Mouse (Mus musculus): ENCODE measurements around the gene Vmn1r5. TPM values are rescaled to one million over a fixed set of nuclear protein-coding genes. Genes with fewer than 3 reads are reported as not detected.
"Not testable (repeated sequence)": the region's sequence is repeated elsewhere in the genome, so short reads cannot be mapped to it uniquely, and the experiment has no call there.

Vmn1r5 gene
- polyA plus RNA-seq (2016; fragmentation: Nextera tagmentation; extraction: Ambion mirVana) = not detected in 2 replicates

DNA sequence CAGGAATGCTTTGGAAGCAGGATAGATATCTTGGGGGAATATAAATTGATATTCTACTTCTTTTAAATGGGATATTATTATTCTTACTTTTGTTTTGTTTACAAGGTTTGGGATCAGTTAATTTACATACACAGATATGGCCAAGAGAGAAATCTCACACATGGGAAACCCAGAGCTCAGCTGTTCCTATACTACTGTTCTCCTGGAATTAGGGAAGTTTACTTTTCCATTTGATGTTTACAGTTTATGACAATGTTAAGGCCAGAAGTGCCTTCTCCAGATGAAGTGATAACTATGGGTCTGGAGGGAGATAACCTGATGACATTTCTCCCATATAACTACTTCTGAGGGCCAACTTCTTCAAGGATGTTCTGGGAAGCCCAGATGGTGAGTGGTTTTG is at the start of gene Vmn1r5:
TSS of gene Vmn1r5 (plus strand) at position 301 of the 400 bp plus-strand sequence.
- Histone ChIP-seq H3K4me3 (no peak within 1 kb of the TSS), H3K4me1 (no peaks in the 10 kb centered on the region), H3K9me3 (replicated peaks) (no peaks in the 10 kb centered on the region), H3K27ac (replicated peaks) (no peak within 1 kb of the TSS), H3K27me3 (ENCODE audit: low read depth, poor library complexity, severe bottlenecking) (no peaks in the 10 kb centered on the region), H3K36me3 (no peaks in the 10 kb centered on the region)
- no peak for DNase-seq (ENCODE audit: low spot score)

DNA sequence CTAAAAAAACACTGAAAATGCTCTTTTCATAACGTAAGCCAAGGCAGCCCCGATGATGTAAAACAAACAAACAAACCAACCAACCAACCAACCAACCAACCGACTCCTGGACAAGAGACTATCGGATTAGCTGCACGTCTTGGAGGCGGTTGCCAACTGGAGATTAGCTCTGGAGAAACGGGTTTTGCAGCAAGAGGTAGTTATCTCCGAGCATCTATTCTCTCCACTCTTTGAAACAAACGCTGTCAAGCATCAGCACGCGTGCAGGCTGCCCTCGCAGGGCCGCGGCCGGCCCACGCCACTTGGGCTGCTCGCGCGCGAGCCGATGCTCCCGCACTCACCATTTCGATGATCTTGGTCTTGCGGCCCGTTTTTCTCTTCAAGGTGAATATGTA is 46.7 kb upstream of the Vmn1r5 start:
- H3K36me3 ChIP-seq = no peaks in the 10 kb centered on the region
- H3K4me1 ChIP-seq = peaks cover 15% of the 10 kb centered on the region
- H3K27me3 ChIP-seq (ENCODE audit: low read depth, poor library complexity, severe bottlenecking) = no peaks in the 10 kb centered on the region
- under 1% methylated on average over 25 of the region's 25 CpGs for WGBS
- DNase-seq (ENCODE audit: low spot score) = no peak
- H3K9me3 ChIP-seq (replicated peaks) = no peaks in the 10 kb centered on the region
- H3K27ac ChIP-seq (replicated peaks) = peak overlapping the region; percentile 90
- peak overlapping the region; percentile 73 for H3K4me3 ChIP-seq

DNA sequence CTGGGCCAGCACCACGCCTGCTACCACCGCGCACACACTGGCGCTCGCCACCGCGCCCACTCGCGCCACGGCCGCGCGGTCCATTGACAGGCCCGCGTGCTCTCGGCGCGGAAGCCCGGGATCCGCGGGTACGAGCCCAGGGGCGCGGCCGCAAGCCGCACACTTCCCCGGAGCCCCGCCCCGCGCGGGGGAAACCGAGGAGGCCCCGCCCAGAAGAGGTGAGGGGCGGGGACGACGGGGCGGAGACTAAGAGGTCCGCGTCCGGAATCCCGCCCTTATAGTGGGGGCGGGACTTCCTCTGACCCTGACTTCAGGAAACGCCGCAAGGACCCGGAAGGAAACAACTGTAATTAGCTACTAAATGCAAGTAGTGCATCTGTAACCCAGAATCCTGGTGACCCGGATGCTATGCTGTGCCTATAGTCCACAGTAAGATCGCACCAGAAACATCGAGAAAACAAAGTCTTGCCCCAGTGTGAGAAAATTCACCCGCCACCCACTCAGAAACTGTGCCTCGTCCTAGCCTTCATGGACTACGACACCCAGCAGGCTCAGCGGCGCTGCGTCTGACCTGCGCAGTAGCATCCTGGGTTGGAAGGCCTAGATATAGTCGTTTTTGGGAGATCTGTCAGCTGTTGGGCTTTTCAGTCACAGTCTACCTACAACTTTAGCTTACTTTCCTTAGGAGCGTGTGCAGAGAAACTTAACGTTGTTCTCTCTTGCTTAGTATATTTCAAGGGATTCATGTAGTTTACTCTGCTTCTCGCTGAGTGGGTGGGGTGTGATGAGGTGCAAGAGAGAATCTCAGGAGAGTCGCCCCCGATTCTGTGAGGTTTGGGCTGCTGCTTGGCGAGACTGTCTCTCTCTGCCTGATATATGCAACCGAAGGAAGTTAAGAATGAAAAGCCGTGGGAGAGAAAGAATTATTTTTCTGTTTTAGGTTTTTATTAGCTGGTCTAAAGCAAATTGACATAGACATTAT is 46.1 kb upstream of the Vmn1r5 start, which contains the start of the genes Nt5c3 and Vmn1r4:
TSS of gene Nt5c3 (minus strand) at position 207 of the 982 bp plus-strand sequence.
TSS of gene Vmn1r4 (plus strand) at position 290 of the 982 bp plus-strand sequence.
- H3K9me3 ChIP-seq (replicated peaks) = no peaks in the 10 kb centered on the region
- peaks cover 15% of the 10 kb centered on the region for H3K4me1 ChIP-seq
- 4% methylated on average over 64 of the region's 64 CpGs for WGBS
- DNase-seq (ENCODE audit: low spot score) = peak; percentile 92
- peak within 1 kb of the TSS; percentile 90 for H3K27ac ChIP-seq (replicated peaks)
- H3K36me3 ChIP-seq = no peaks in the 10 kb centered on the region
- H3K27me3 ChIP-seq (ENCODE audit: low read depth, poor library complexity, severe bottlenecking) = no peaks in the 10 kb centered on the region
- H3K4me3 ChIP-seq = peak within 1 kb of the TSS; percentile 73

DNA sequence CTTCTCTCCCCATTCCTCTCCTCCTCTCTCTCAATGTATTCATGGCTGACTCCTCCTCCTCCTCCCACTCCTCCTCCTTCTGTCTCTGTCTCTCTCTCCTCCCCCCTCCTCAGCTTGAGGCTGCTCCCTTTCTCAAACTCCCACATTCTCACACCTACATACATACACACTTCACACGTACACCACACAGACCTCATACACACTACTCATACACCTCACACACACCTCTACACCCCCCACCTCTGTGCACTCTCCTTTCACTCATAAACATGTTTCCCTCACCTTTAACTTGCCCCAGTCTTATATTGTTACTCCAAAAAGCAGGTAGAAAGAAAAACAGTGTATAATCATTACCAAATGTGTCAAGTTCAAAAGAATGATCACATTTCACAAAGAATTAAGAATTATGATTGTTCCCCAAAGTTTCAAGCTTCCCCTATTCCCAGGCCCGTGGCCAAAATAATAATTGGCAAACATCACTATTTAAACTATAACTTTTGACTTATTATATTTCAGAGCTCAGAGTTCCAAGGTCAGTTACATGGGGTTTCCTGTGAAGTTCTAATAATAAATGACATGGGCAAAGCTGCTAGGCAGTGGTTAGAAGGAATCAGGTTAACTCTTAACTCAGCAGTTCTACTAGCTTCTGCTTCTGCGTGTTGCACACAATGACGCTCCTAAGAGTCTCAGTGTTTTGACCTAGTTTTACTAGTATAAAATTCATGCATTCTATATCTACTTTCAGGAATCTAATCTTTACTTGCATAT is 38.2 kb upstream of the Vmn1r5 start:
- 0 out of 2 replicates have a peak, but pooled peaks cover 6% of the 10 kb centered on the region for H3K9me3 ChIP-seq (replicated peaks)
- no peak for DNase-seq (ENCODE audit: low spot score)
- no peak overlapping the region for H3K4me3 ChIP-seq
- no peak overlapping the region for H3K27ac ChIP-seq (replicated peaks)
- WGBS = 76% methylated on average over 4 of the region's 4 CpGs
- no peaks in the 10 kb centered on the region for H3K36me3 ChIP-seq
- no peaks in the 10 kb centered on the region for H3K27me3 ChIP-seq (ENCODE audit: low read depth, poor library complexity, severe bottlenecking)
- no peaks in the 10 kb centered on the region for H3K4me1 ChIP-seq

GRCm38 (mm10) chr6:56932464-56932863 is 37.6 kb upstream of the Vmn1r5 start:
- no peak for DNase-seq (ENCODE audit: low spot score)
- Histone ChIP-seq H3K27ac (replicated peaks) (no peak overlapping the region), H3K4me1 (no peaks in the 10 kb centered on the region), H3K27me3 (ENCODE audit: low read depth, poor library complexity, severe bottlenecking) (no peaks in the 10 kb centered on the region), H3K9me3 (replicated peaks) (0 out of 2 replicates have a peak, but pooled peaks cover 6% of the 10 kb centered on the region), H3K36me3 (no peaks in the 10 kb centered on the region), H3K4me3 (no peak overlapping the region)
- 71% methylated on average over 2 of the region's 2 CpGs for WGBS

GRCm38 (mm10) chr6:56934366-56934765 is 35.7 kb upstream of the Vmn1r5 start:
- Histone ChIP-seq H3K27me3 (ENCODE audit: low read depth, poor library complexity, severe bottlenecking) (no peaks in the 10 kb centered on the region), H3K27ac (replicated peaks) (no peak overlapping the region), H3K4me3 (no peak overlapping the region), H3K4me1 (no peaks in the 10 kb centered on the region), H3K9me3 (replicated peaks) (0 out of 2 replicates have a peak, but pooled peaks cover 6% of the 10 kb centered on the region), H3K36me3 (no peaks in the 10 kb centered on the region)
- no peak for DNase-seq (ENCODE audit: low spot score)
- 90% methylated on average over 4 of the region's 4 CpGs for WGBS

GRCm38 (mm10) chr6:56956436-56956835 is 13.6 kb upstream of the Vmn1r5 start:
- H3K27ac ChIP-seq (replicated peaks) = no peak overlapping the region
- H3K27me3 ChIP-seq (ENCODE audit: low read depth, poor library complexity, severe bottlenecking) = no peaks in the 10 kb centered on the region
- no peaks in the 10 kb centered on the region for H3K36me3 ChIP-seq
- WGBS = 89% methylated on average over 5 of the region's 5 CpGs
- H3K4me1 ChIP-seq = no peaks in the 10 kb centered on the region
- H3K4me3 ChIP-seq = no peak overlapping the region
- H3K9me3 ChIP-seq (replicated peaks) = no peaks in the 10 kb centered on the region
- no peak for DNase-seq (ENCODE audit: low spot score)

GRCm38 (mm10) chr6:56996943-56997342 is 26.9 kb downstream of the Vmn1r5 start, which contains the start of gene Vmn1r6:
Vmn1r6 (plus strand) TSS chr6:56997243.
- Histone ChIP-seq H3K4me3 (no peak within 1 kb of the TSS), H3K27me3 (ENCODE audit: low read depth, poor library complexity, severe bottlenecking) (no peaks in the 10 kb centered on the region), H3K36me3 (no peaks in the 10 kb centered on the region), H3K4me1 (no peaks in the 10 kb centered on the region), H3K9me3 (replicated peaks) (no peaks in the 10 kb centered on the region), H3K27ac (replicated peaks) (no peak within 1 kb of the TSS)
- no peak for DNase-seq (ENCODE audit: low spot score)
- WGBS = 88% methylated on average over 2 of the region's 2 CpGs

DNA sequence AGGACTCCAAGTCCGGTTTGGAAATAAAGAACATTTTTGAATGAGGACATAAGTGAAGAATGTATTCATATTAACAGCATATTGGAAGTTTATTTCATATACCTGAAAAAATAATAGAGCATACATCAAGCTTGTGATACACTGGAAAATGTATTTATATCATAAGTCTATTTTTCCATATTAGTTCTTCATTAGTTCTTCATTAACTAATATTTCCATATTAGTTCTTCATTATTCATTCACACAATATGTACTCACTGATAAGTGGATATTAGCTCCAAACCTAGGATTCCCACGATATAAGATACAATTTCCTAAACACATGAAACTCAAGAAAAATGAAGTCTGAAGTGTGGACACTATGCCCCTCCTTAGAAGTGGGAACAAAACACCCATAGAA is 55.2 kb downstream of the Vmn1r5 start, which contains the start of gene Vmn1r7:
TSS of gene Vmn1r7 (minus strand) at position 101 of the 400 bp plus-strand sequence.
- not testable (repeated sequence) for H3K27ac ChIP-seq (replicated peaks); H3K4me3 ChIP-seq; DNase-seq (ENCODE audit: low spot score); H3K4me1 ChIP-seq; H3K36me3 ChIP-seq; H3K9me3 ChIP-seq (replicated peaks); H3K27me3 ChIP-seq (ENCODE audit: low read depth, poor library complexity, severe bottlenecking)
- WGBS = 84% methylated on average over 2 of the region's 2 CpGs

GRCm38 (mm10) chr6:57031984-57032383 is 61.9 kb downstream of the Vmn1r5 start, which contains the start of gene Vmn1r8:
Vmn1r8 (plus strand) TSS chr6:57032284.
- Histone ChIP-seq H3K27ac (replicated peaks) (no peak within 1 kb of the TSS), H3K9me3 (replicated peaks) (no peaks in the 10 kb centered on the region), H3K27me3 (ENCODE audit: low read depth, poor library complexity, severe bottlenecking) (no peaks in the 10 kb centered on the region), H3K36me3 (no peaks in the 10 kb centered on the region), H3K4me1 (no peaks in the 10 kb centered on the region), H3K4me3 (no peak within 1 kb of the TSS)
- DNase-seq (ENCODE audit: low spot score) = no peak

- no peaks in the 10 kb centered on the region for H3K9me3 ChIP-seq (replicated peaks)
- no peaks in the 10 kb centered on the region for H3K27me3 ChIP-seq (ENCODE audit: low read depth, poor library complexity, severe bottlenecking)
- H3K4me3 ChIP-seq = no peak overlapping the region
- no peak for DNase-seq (ENCODE audit: low spot score)
- no peak overlapping the region for H3K27ac ChIP-seq (replicated peaks)
- WGBS = 84% methylated on average over 2 of the region's 2 CpGs
- H3K4me1 ChIP-seq = no peaks in the 10 kb centered on the region
- no peaks in the 10 kb centered on the region for H3K36me3 ChIP-seq
Measured at GRCm38 (mm10) chr6:57034674-57035073, 64.6 kb downstream of the Vmn1r5 start.

Measured in midbrain, embryonic 10.5 days (tissue).